Mouse (Mus musculus) large intestine, adult 2 months (tissue): ENCODE results near the gene Hspb8. TPM values are rescaled to one million over a fixed set of nuclear protein-coding genes. Genes with fewer than 3 reads are reported as not detected.
A peak's percentile ranks its signal among the peaks of the same experiment; 100 is the strongest.
"Not testable (repeated sequence)": the region's sequence is repeated elsewhere in the genome, so short reads cannot be mapped to it uniquely, and the experiment has no call there.

Experiments used
- DNase-seq: peaks from one replicate; pipeline ENCODE4 v3.0.0-alpha.2; 2012; ENCODE audit warnings: low read depth, low spot score
- WGBS: fragments of 180-500 bp; shearing (Covaris S2); methylation state at CpG from one replicate; pipeline ENCODE4 v1.1.7; 2018; 5-methylcytosine and 5-hydroxymethylcytosine counted together
- polyA plus RNA-seq: library from polyadenylated mRNA; depleted of rRNA; stranded (reverse); fragments of >200 nt; gene quantifications from 2 replicates; pipeline ENCODE4 v1.2.3, GENCODE M21; 2012

Hspb8 gene
- polyA plus RNA-seq, 1 experiment = 26.0 TPM

DNA sequence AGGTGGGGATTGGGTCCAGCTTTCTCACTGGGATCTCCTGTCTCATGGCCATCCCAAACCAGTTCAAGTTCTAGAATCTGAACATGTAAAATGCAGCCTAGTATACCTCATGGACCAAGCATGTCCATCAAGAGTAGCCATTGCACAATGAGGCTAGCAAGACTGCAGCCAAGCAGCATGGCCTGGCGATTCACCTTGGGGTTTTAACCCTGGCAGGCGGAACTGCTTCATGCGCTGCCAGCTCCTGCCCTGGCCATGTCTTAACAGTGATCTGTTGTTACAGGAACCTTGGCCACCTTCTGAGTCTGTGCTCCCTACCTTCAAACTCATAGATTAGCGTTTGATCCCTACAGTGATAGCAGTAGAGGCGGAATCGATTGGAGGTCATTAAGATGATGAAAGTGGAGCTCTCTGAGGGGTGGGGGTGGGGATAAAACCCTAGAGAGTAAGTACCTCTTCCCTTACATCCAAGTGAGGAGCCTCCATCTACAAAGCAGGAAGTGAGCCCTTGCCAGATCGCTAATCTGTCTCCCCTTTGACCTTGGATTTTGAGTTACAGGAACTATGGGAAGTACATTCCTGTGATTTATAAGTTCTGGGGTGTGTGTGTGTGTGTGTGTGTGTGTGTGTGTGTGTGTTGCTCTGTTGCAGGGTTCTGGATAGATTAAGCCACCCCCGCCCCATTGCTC is 22.5 kb downstream of the Hspb8 start:
- no peak for DNase-seq
- WGBS = 67% methylated on average over 8 of the region's 8 CpGs

DNA sequence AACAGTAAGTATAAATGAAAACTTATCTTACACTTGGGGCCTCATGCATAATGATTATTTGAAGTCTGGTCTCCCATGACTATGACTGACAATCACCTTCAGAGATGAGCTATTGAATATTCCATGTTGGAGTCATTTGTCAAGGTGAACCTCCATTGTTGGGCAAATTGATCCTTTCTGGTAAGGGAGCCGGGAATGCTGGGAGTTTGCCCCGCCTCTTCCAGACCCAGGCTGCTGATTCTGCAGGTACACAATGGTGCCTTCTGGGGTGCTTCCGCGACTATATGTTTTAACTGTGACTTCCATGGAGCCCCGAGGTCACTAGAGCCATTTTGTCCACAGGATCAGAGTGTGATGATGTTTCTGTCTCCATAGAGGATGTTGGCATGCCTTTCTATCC is 26.6 kb downstream of the Hspb8 start:
- no peak for DNase-seq
- 80% methylated on average over 5 of the region's 5 CpGs for WGBS

- DNase-seq = no peak
- WGBS = 72% methylated on average over 9 of the region's 9 CpGs
Measured at GRCm38 (mm10) chr5:116392603-116393002, 30.1 kb downstream of the Hspb8 start.

DNA sequence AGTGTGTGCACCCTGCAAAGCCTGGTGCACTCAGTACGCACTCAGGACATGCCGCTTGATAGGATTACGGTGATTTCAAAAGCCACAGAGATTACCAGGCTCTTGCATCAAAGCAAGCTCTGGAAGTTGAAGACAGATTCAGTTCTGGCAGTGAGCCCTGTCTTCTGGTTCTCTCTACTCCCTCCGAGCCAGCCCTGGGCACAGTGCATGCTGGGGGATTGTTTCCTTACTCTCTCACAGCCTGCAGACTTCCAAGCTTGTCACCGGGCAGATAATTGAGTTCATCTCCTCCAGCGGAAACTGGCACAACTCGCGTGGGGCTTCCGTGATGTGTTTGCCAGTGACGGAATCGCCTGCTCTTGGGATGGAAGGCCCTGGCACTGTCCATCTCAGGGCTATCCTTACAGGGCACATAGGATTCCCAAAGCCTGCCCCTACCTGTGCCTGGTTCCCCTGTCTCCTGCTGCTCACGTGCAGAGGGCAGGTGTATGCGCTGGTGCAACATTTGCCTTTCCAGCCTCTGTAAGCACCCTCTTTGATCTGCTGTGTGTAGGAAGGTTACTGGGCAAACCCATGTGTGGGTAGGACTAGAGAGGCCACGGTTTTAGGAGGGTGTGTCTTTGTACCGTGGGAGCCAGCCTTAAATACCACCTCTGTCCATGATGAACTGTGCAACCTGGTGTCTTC is 32.7 kb downstream of the Hspb8 start:
- DNase-seq = no peak
- 57% methylated on average over 15 of the region's 15 CpGs for WGBS

GRCm38 (mm10) chr5:116389321-116389720 is 33.3 kb downstream of the Hspb8 start:
- DNase-seq = no peak
- whole genome bisulfite sequencing = 76% methylated on average over 4 of the region's 4 CpGs

- 51% methylated on average over 9 of the region's 9 CpGs for WGBS
- no peak for DNase-seq
Measured at GRCm38 (mm10) chr5:116387302-116387935, 35.2 kb downstream of the Hspb8 start.

DNA sequence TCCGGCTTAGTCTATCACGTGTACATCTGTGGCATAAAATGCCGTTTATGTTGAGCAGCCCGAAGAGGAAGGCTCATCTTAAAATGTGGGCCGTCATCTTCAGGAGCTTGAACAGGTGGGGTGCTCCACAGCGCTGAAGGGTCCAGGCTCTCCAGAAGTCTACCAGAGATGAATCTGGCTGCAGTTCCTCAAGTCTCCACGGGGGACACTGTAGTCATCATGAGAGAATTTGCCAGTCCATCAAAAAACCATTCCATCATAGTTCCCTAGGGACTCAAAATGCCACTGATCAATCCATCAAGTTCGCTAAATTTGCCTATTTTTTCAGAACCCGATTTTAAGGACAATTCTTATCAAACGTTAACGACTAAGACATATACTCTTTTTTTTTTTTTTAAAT is 36.6 kb downstream of the Hspb8 start:
- no peak for DNase-seq

GRCm38 (mm10) chr5:116382646-116383045 is 40.0 kb downstream of the Hspb8 start:
- not testable (repeated sequence) for DNase-seq
- WGBS = 64% methylated on average over 7 of the region's 7 CpGs

More for the DNA sequence above, 36.6 kb downstream of the Hspb8 start:
- 45% methylated on average over 11 of the region's 11 CpGs for WGBS

DNA sequence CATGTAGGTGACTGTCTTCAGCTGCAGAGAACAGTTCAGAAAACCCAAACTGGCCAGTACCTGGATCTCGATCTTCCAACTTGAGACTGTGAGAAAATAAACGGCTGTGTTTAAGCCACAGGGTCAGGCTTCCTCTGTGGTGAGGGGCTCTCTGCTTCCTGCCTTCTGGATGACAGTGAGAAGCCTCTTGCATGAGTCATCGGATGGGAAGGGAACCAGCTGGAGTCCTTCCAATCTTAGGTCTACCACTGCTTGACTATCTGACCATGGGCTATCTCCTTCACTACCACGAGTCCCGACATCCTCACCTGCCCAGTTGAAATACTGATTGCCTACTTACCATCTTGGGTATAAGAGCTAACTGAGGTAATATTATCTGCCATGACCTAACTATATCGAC is 40.9 kb downstream of the Hspb8 start:
- 77% methylated on average over 6 of the region's 6 CpGs for WGBS

DNA sequence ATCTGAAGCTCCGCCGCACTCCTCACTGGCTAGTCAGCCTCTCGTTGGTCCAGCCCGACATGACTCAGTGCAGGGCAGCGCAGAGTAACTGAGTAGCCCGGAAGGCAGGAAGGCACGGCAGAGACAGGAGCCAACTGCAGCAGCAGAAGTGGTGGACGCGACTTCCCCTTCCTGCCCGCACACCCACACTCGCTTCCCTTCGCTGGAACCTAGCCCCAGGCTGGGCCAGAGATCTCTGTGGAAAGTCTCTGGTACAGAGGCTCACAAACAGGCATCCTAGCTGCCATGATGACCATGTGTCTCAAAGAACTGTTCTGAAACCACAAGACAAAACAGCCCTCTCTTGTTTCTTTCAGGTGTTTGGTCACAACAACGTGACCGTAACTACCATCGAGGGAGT is 41.4 kb downstream of the Hspb8 start:
- DNase-seq = no peak
- WGBS = 77% methylated on average over 15 of the region's 15 CpGs

More for the DNA sequence above, 40.9 kb downstream of the Hspb8 start:
- DNase-seq = no peak

GRCm38 (mm10) chr5:116380384-116380783 is 42.3 kb downstream of the Hspb8 start:
- WGBS = 79% methylated on average over 7 of the region's 7 CpGs
- no peak for DNase-seq

- 79% methylated on average over 5 of the region's 5 CpGs for WGBS
- DNase-seq = no peak
Measured at GRCm38 (mm10) chr5:116378872-116379271, 43.8 kb downstream of the Hspb8 start.

DNA sequence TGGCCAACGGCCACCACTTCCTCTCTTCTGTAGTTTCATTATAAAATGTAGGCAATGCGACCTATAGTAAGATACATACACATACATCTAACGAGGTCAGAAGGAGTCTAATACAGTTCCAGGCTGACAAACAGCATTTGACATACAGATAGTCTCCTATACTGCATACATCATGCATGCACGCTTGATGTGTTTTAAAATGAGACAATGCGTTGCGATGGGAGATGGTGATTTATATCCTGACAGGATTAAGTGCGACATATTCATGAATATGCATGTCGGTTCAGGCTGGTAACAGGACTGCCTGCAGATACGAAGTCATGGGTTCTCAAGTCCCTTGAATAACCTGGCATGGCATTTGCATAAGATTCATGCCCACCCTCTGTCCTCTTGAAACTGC is 54.7 kb downstream of the Hspb8 start:
- WGBS = 71% methylated on average over 9 of the region's 9 CpGs

GRCm38 (mm10) chr5:116366889-116367682 is 55.6 kb downstream of the Hspb8 start:
- 20% methylated on average over 20 of the region's 20 CpGs for WGBS
- peak; percentile 35 for DNase-seq

More for the DNA sequence above, 54.7 kb downstream of the Hspb8 start:
- DNase-seq = no peak

- 78% methylated on average over 6 of the region's 6 CpGs for WGBS
Measured at GRCm38 (mm10) chr5:116361342-116361741, 61.3 kb downstream of the Hspb8 start.

GRCm38 (mm10) chr5:116360751-116361150 is 61.9 kb downstream of the Hspb8 start:
- 70% methylated on average over 4 of the region's 4 CpGs for WGBS
- no peak for DNase-seq

More at GRCm38 (mm10) chr5:116361342-116361741, 61.3 kb downstream of the Hspb8 start:
- DNase-seq = no peak
